Mouse (Mus musculus): ENCODE measurements around the gene Gm21830.
"Not testable (repeated sequence)": the region's sequence is repeated elsewhere in the genome, so short reads cannot be mapped to it uniquely, and the experiment has no call there.

The Gm21830 gene

GRCm38 (mm10) chr2:67413425-67413824 is at the start of gene Gm21830:
Gene Gm21830 (plus strand): TSS chr2:67413725.
- not testable (repeated sequence) for DNase-seq

GRCm38 (mm10) chr2:67364506-67364905 is 49.0 kb upstream of the Gm21830 start:
- DNase-seq, result no peak

GRCm38 (mm10) chr2:67378504-67378903 is 35.0 kb upstream of the Gm21830 start:
- no peak for DNase-seq

GRCm38 (mm10) chr2:67420853-67421252 is 7.3 kb downstream of the Gm21830 start:
- no peak for DNase-seq

GRCm38 (mm10) chr2:67422799-67423198 is 9.3 kb downstream of the Gm21830 start:
- DNase-seq, result no peak

- no peak for DNase-seq
These were observed 19.6 kb downstream of the Gm21830 start, which contains the start of gene Gm26727 for GRCm38 (mm10) chr2:67433081-67433480. Gene Gm26727 (minus strand): TSS chr2:67433181.

- DNase-seq, result no peak
These were observed 24.8 kb downstream of the Gm21830 start for GRCm38 (mm10) chr2:67438309-67438708.

- no peak for DNase-seq
These were observed 32.3 kb downstream of the Gm21830 start, which contains the start of gene Xirp2 for GRCm38 (mm10) chr2:67445780-67446179. Gene Xirp2 (plus strand): TSS chr2:67446002.

- no peak for DNase-seq
These were observed 33.2 kb downstream of the Gm21830 start for GRCm38 (mm10) chr2:67446772-67447171.

- DNase-seq, result no peak
These were observed 33.7 kb downstream of the Gm21830 start for GRCm38 (mm10) chr2:67447206-67447605.

- no peak for DNase-seq
These were observed 47.3 kb downstream of the Gm21830 start for GRCm38 (mm10) chr2:67460857-67461256.

GRCm38 (mm10) chr2:67467036-67467435 is 53.5 kb downstream of the Gm21830 start:
- DNase-seq, result no peak

GRCm38 (mm10) chr2:67470030-67470429 is 56.5 kb downstream of the Gm21830 start:
- peak; percentile 50 for DNase-seq

- peak; percentile 60 for DNase-seq
These were observed 64.2 kb downstream of the Gm21830 start for GRCm38 (mm10) chr2:67477753-67478152.

GRCm38 (mm10) chr2:67481051-67481450 is 67.5 kb downstream of the Gm21830 start:
- no peak for DNase-seq

Data from kidney, postnatal 14 days (tissue).